Mouse (Mus musculus) heart, postnatal 14 days (tissue): ENCODE results near the gene Gm45837. TPM values are rescaled to one million over a fixed set of nuclear protein-coding genes. Genes with fewer than 3 reads are reported as not detected.
"Not testable (repeated sequence)": the region's sequence is repeated elsewhere in the genome, so short reads cannot be mapped to it uniquely, and the experiment has no call there.

Experiments used
- DNase-seq, 2 experiments: peaks; one replicate each; pipeline ENCODE4 v3.0.0; 2021 to 2022
- intact Hi-C: fragments of 180-260 bp; cut with DNase I; formaldehyde crosslinking; loops from one replicate; pipeline ENCODE4 v1.15.1; 2025
- microRNA-seq, 2 experiments: library from miRNA; unstranded; fragments of <30 nt; microRNA quantifications; one replicate each; pipeline ENCODE4 v1.2.0; 2021 to 2022
- total RNA-seq, 2 experiments: library from RNA; stranded (reverse); gene quantifications; 2 replicates each; pipeline ENCODE4 v1.2.3; 2021

Gm45837 gene
- total RNA-seq, 2 experiments from 2014 or later = not detected

- DNase-seq = no peak
- intact Hi-C loops = no loop called here
These were observed 124.8 kb downstream of the Gm45837 start for GRCm38 (mm10) chr7:101535517-101535916.

GRCm38 (mm10) chr7:101537541-101537940, 126.9 kb downstream of the Gm45837 start:
- no peak for DNase-seq
- intact Hi-C loops = no loop called here

- DNase-seq = peak; percentile 25 to 48
- intact Hi-C loops = no loop called here
These were observed 127.7 kb downstream of the Gm45837 start for GRCm38 (mm10) chr7:101538141-101538933.

- intact Hi-C loops = loop anchor here (5.0 kb wide), 1 partner anchor 37 kb away; no protein-coding TSS in a partner anchor
- DNase-seq = no peak
These were observed 129.1 kb downstream of the Gm45837 start for GRCm38 (mm10) chr7:101539774-101540173.

GRCm38 (mm10) chr7:101540684-101541083, 130.0 kb downstream of the Gm45837 start:
- intact Hi-C loops = loop anchor here (1.0 to 5.0 kb wide), 3 partner anchors 38 to 128 kb away; no protein-coding TSS in a partner anchor
- DNase-seq = no peak

GRCm38 (mm10) chr7:101541132-101541531, 130.4 kb downstream of the Gm45837 start:
- peak; percentile 62 to 75 for DNase-seq
- intact Hi-C loops = loop anchor here (1.0 to 5.0 kb wide), 3 partner anchors 39 to 129 kb away; no protein-coding TSS in a partner anchor

- no peak for DNase-seq
- intact Hi-C loops = loop anchor here (1.0 to 5.0 kb wide), 3 partner anchors 39 to 129 kb away; no protein-coding TSS in a partner anchor
These were observed 131.0 kb downstream of the Gm45837 start for GRCm38 (mm10) chr7:101541734-101542133.

- no peak for DNase-seq
- intact Hi-C loops = loop anchor here (5.0 kb wide), 1 partner anchor 70 kb away; no protein-coding TSS in a partner anchor
These were observed 137.0 kb downstream of the Gm45837 start for GRCm38 (mm10) chr7:101547651-101548050.

GRCm38 (mm10) chr7:101549266-101549665, 138.6 kb downstream of the Gm45837 start:
- intact Hi-C loops = loop anchor here (5.0 kb wide), 1 partner anchor 68 kb away; no protein-coding TSS in a partner anchor

GRCm38 (mm10) chr7:101550686-101551485, 140.2 kb downstream of the Gm45837 start:
- intact Hi-C loops = no loop called here
- DNase-seq = no peak

More at GRCm38 (mm10) chr7:101549266-101549665, 138.6 kb downstream of the Gm45837 start:
- DNase-seq = no peak

- intact Hi-C loops = no loop called here
- no peak for DNase-seq
These were observed 140.8 kb downstream of the Gm45837 start for GRCm38 (mm10) chr7:101551530-101551929.

- DNase-seq, intact Hi-C loops: not testable (repeated sequence)
These were observed 144.8 kb downstream of the Gm45837 start for GRCm38 (mm10) chr7:101555473-101555872.

GRCm38 (mm10) chr7:101557391-101557790, 146.7 kb downstream of the Gm45837 start:
- intact Hi-C loops = no loop called here
- no peak for DNase-seq

GRCm38 (mm10) chr7:101559393-101559792, 148.7 kb downstream of the Gm45837 start:
- intact Hi-C loops, DNase-seq: not testable (repeated sequence)

Small RNAs within 50 kb of the gene (microRNA-seq; reads per million reads assigned to microRNA genes)
- gene Mir139 = 49,384 to 120,318 reads per million in 2 experiments

Other genes with a start within 250 kb of the Gm45837 start
- gene Atg16l2, start 108.6 kb upstream of the Gm45837 start, total RNA-seq = 10 to 100 TPM; 12.4 to 13.5 TPM
- gene Stard10, start 93.8 kb upstream of the Gm45837 start, total RNA-seq = 10 to 100 TPM; 17.0 to 40.3 TPM
- 10 to 100 TPM; 38.6 to 41.8 TPM for gene Arap1, start 62.8 kb upstream of the Gm45837 start, total RNA-seq
- gene Pde2a, start 10.8 kb downstream of the Gm45837 start, total RNA-seq = 10 to 100 TPM; 72.2 to 78.0 TPM
- gene Art2b, start 174.7 kb downstream of the Gm45837 start, total RNA-seq = not detected